Mouse (Mus musculus) forebrain, embryonic 14.5 days (tissue): Measurements from ENCODE around the gene Ost4. TPM values are rescaled to one million over a fixed set of nuclear protein-coding genes. Genes with fewer than 3 reads are reported as not detected.

Source experiments
- ATAC-seq: fragments of 200-750 bp; cut with Nextera tagmentation; 2 replicates; pipeline ENCODE4 v1.8.0; 2017; ENCODE audit warnings: mild to moderate bottlenecking, moderate library complexity
- DNase-seq: peaks from one replicate; pipeline ENCODE4 v3.0.0-alpha.2; 2015; ENCODE audit warnings: low spot score
- H3K27ac ChIP-seq: fragments of 300-500 bp; sonication (generic); 2 replicates; pipeline ENCODE4 v1.5.1; 2014; ENCODE audit warnings: low read depth, mild to moderate bottlenecking, control low read depth, low read length, moderate library complexity
- H3K27me3 ChIP-seq: fragments of 300-500 bp; sonication (generic); replicated peaks from 2 replicates; pipeline ENCODE4 v1.6.1; 2014; ENCODE audit warnings: low read length, control low read depth, mixed read lengths; ENCODE audit not compliant: control insufficient read depth, insufficient read depth
- H3K36me3 ChIP-seq: fragments of 300-500 bp; sonication (generic); 2 replicates; pipeline ENCODE4 v1.6.1; 2014; ENCODE audit warnings: low read length, control low read depth; ENCODE audit not compliant: control insufficient read depth, insufficient read depth
- H3K4me1 ChIP-seq: fragments of 300-500 bp; sonication (generic); 2 replicates; pipeline ENCODE4 v1.6.1; 2014; ENCODE audit warnings: antibody characterized with exemption, low read length, control low read depth; ENCODE audit not compliant: control insufficient read depth, insufficient read depth
- H3K4me2 ChIP-seq: fragments of 300-500 bp; sonication (generic); 2 replicates; pipeline ENCODE4 v1.6.1; 2014; ENCODE audit warnings: mild to moderate bottlenecking, control low read depth, low read length
- H3K4me3 ChIP-seq: fragments of 300-500 bp; sonication (generic); 2 replicates; pipeline ENCODE4 v1.5.1; 2014; ENCODE audit warnings: low read depth, low read length, control low read depth
- H3K9ac ChIP-seq: fragments of 300-500 bp; sonication (generic); 2 replicates; pipeline ENCODE4 v1.6.1; 2014; ENCODE audit warnings: mild to moderate bottlenecking, low read length, control low read depth, moderate library complexity
- H3K9me3 ChIP-seq: fragments of 300-500 bp; sonication (generic); replicated peaks from 2 replicates; pipeline ENCODE4 v1.6.1; 2016; ENCODE audit warnings: low read length, control low read depth, mixed read lengths; ENCODE audit not compliant: control insufficient read depth
- WGBS: fragments of 180-500 bp; shearing (Covaris S2); extraction: QIAGEN DNeasy Blood & Tissue Kit; methylation state at CpG from one replicate; pipeline ENCODE4 v1.1.7; 2014; 5-methylcytosine and 5-hydroxymethylcytosine counted together
- polyA plus RNA-seq: library from polyadenylated mRNA; unstranded; fragments of >200 nt; fragmentation: Nextera tagmentation; extraction: Ambion mirVana; gene quantifications from 2 replicates; pipeline ENCODE4 v1.2.1, GENCODE M21; 2014

Gene Ost4
- polyA plus RNA-seq, 1 experiment from 2014 or later: 340 TPM

- no peaks in the 10 kb centered on the region for H3K27me3 ChIP-seq
- 0 out of 2 replicates have a peak, but pooled peaks cover 3% of the 10 kb centered on the region for H3K4me1 ChIP-seq
- no peak overlapping the region for H3K4me3 ChIP-seq
- ATAC-seq (no peak), DNase-seq (no peak)
- peaks cover 24% of the 10 kb centered on the region for H3K36me3 ChIP-seq
- H3K27ac ChIP-seq: no peak overlapping the region
- H3K4me2 ChIP-seq: no peak overlapping the region
- H3K9me3 ChIP-seq: no peaks in the 10 kb centered on the region
- no peak overlapping the region for H3K9ac ChIP-seq
- 55% methylated on average over 15 of the region's 15 CpGs for WGBS
Observed at GRCm38 (mm10) chr5:30864322-30864721, 43.3 kb downstream of the Ost4 start.

DNA sequence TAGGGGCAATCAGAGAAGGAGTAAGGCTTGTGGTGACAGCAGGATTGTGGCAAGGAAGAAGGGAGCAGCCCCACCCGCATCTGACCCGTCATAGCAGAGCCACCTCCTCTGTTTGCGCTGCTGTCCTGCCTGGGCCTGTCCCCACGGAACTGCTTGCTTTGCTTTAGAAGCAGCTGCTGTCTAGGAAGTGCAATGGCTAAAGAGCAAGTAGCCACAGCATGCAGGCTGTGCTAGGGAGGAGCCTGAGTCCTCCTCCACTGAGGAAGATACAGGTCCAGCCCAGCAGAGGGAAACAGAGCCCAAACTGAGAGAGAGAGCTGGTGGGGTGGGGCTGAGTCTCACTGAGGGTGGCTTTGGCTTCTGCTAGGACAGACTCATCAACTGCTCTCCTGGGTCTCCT is 43.7 kb downstream of the Ost4 start:
- no peaks in the 10 kb centered on the region for H3K27me3 ChIP-seq
- H3K4me3 ChIP-seq: no peak overlapping the region
- H3K4me1 ChIP-seq: 0 out of 2 replicates have a peak, but pooled peaks cover under 1% of the 10 kb centered on the region
- no peaks in the 10 kb centered on the region for H3K9me3 ChIP-seq
- no peak overlapping the region for H3K4me2 ChIP-seq
- 33% methylated on average over 4 of the region's 4 CpGs for WGBS
- no peak for DNase-seq
- ATAC-seq: no peak
- H3K9ac ChIP-seq: no peak overlapping the region
- peaks cover 24% of the 10 kb centered on the region for H3K36me3 ChIP-seq
- H3K27ac ChIP-seq: no peak overlapping the region

DNA sequence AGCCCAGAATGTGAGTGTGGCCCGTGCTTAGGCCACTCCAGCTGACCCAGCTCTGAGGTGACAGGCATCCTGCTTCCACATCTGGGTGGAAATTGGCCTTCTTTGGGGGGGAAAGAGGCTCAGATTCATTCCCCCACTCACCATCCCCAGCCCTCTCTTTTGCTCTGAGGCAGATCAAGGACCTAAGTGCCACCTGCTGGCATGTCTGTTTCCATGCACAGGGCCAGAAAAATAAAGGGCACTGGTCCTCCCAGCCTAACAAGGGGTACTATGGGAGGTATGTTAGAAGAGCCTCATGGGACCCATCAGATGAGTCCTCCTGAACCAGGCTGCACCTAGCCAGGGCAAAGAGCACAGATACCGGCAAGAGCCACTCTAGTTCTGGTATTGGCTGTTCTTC is 51.5 kb downstream of the Ost4 start:
- Histone ChIP-seq H3K36me3 (no peaks in the 10 kb centered on the region), H3K27me3 (no peaks in the 10 kb centered on the region), H3K9ac (no peak overlapping the region), H3K9me3 (no peaks in the 10 kb centered on the region), H3K4me2 (no peak overlapping the region), H3K27ac (no peak overlapping the region), H3K4me1 (no peaks in the 10 kb centered on the region), H3K4me3 (no peak overlapping the region)
- no peak for DNase-seq
- ATAC-seq: no peak
- WGBS: 85% methylated on average over 2 of the region's 2 CpGs

Other genes with a start within 250 kb of the Ost4 start
- 147 and 206 TPM in 2 replicates for gene Cenpa, start 241.0 kb downstream of the Ost4 start, polyA plus RNA-seq
- gene Dpysl5, start 196.2 kb downstream of the Ost4 start, polyA plus RNA-seq: 152 and 207 TPM in 2 replicates
- gene Mapre3, start 93.1 kb downstream of the Ost4 start, polyA plus RNA-seq: 66.1 and 93.3 TPM in 2 replicates
- gene Tmem214, start 39.8 kb downstream of the Ost4 start, polyA plus RNA-seq: 30.6 and 37.5 TPM in 2 replicates
- gene Agbl5, start 19.1 kb downstream of the Ost4 start, polyA plus RNA-seq: 18.9 and 22.1 TPM in 2 replicates
- 8.6 and 11.6 TPM in 2 replicates for gene Emilin1, start 5.6 kb upstream of the Ost4 start, polyA plus RNA-seq
- 8.3 and 11.2 TPM in 2 replicates for gene Khk, start 13.6 kb upstream of the Ost4 start, polyA plus RNA-seq
- 21.4 and 26.2 TPM in 2 replicates for gene Cgref1, start 37.8 kb upstream of the Ost4 start, polyA plus RNA-seq
- gene Preb, start 52.6 kb upstream of the Ost4 start, polyA plus RNA-seq: 79.3 and 92.0 TPM in 2 replicates
- gene Tcf23, start 60.9 kb upstream of the Ost4 start, polyA plus RNA-seq: not detected in 2 replicates
- 167 and 200 TPM in 2 replicates for gene Atraid, start 140.5 kb upstream of the Ost4 start, polyA plus RNA-seq
- gene Slc5a6, start 141.1 kb upstream of the Ost4 start, polyA plus RNA-seq: 12.1 and 13.7 TPM in 2 replicates
- gene Cad, start 147.0 kb upstream of the Ost4 start, polyA plus RNA-seq: 16.5 and 19.4 TPM in 2 replicates
- gene Dnajc5g, start 198.5 kb upstream of the Ost4 start, polyA plus RNA-seq: not detected in 2 replicates
- gene Slc30a3, start 200.4 kb upstream of the Ost4 start, polyA plus RNA-seq: 2.0 TPM in 2 replicates
- not detected in 2 replicates for gene Trim54, start 208.9 kb upstream of the Ost4 start, polyA plus RNA-seq
- gene Ucn, start 231.0 kb upstream of the Ost4 start, polyA plus RNA-seq: not detected in 2 replicates
- gene Mpv17, start 246.5 kb upstream of the Ost4 start, polyA plus RNA-seq: 36.6 and 37.4 TPM in 2 replicates